Mouse (Mus musculus): ENCODE data around the gene Rnf183.
A peak's percentile ranks its signal among the peaks of the same experiment; 100 is the strongest.
"Not testable (repeated sequence)": the region's sequence is repeated elsewhere in the genome, so short reads cannot be mapped to it uniquely, and the experiment has no call there.

Rnf183 gene

GRCm38 (mm10) chr4:62435081-62435480 lies at the start of gene Rnf183:
Rnf183 (minus strand) TSS chr4:62435252.
- no peak for DNase-seq (ENCODE audit: low spot score in 2 of 2)

GRCm38 (mm10) chr4:62480709-62481605 lies 45.9 kb upstream of the Rnf183 start:
- no peak for DNase-seq (ENCODE audit: low spot score in 2 of 2)

- no peak for DNase-seq (ENCODE audit: low spot score in 2 of 2)
Observed at GRCm38 (mm10) chr4:62479937-62480708, 45.1 kb upstream of the Rnf183 start, which contains the start of gene Bspry. Bspry (plus strand) TSS chr4:62480053.

GRCm38 (mm10) chr4:62479593-62479936 lies 44.5 kb upstream of the Rnf183 start:
- not testable (repeated sequence) for DNase-seq (ENCODE audit: low spot score in 2 of 2)

GRCm38 (mm10) chr4:62477542-62478244 lies 42.6 kb upstream of the Rnf183 start:
- no peak for DNase-seq (ENCODE audit: low spot score in 2 of 2)

- no peak for DNase-seq (ENCODE audit: low spot score in 2 of 2)
Observed at GRCm38 (mm10) chr4:62475793-62476192, 40.7 kb upstream of the Rnf183 start.

- DNase-seq (ENCODE audit: low spot score in 2 of 2): no peak
Observed at GRCm38 (mm10) chr4:62475131-62475530, 40.1 kb upstream of the Rnf183 start.

- no peak for DNase-seq (ENCODE audit: low spot score in 2 of 2)
Observed at GRCm38 (mm10) chr4:62472071-62472470, 37.0 kb upstream of the Rnf183 start.

GRCm38 (mm10) chr4:62470598-62471051 lies 35.6 kb upstream of the Rnf183 start, which contains the start of gene Wdr31:
Wdr31 (minus strand) TSS chr4:62470896.
- DNase-seq (ENCODE audit: low spot score in 2 of 2): peak; percentile 59 to 79

- DNase-seq (ENCODE audit: low spot score in 2 of 2): no peak
Observed at GRCm38 (mm10) chr4:62468158-62468557, 33.1 kb upstream of the Rnf183 start.

GRCm38 (mm10) chr4:62463124-62463523 lies 28.1 kb upstream of the Rnf183 start:
- DNase-seq (ENCODE audit: low spot score in 2 of 2): no peak

GRCm38 (mm10) chr4:62460348-62460747 lies 25.3 kb upstream of the Rnf183 start:
- DNase-seq (ENCODE audit: low spot score in 2 of 2): no peak

- DNase-seq (ENCODE audit: low spot score in 2 of 2): peak; percentile 20 to 26
Observed at GRCm38 (mm10) chr4:62459081-62459480, 24.0 kb upstream of the Rnf183 start.

GRCm38 (mm10) chr4:62454995-62455394 lies 19.9 kb upstream of the Rnf183 start:
- DNase-seq (ENCODE audit: low spot score in 2 of 2): peak in 1 of 2 experiments; percentile 29

- DNase-seq (ENCODE audit: low spot score in 2 of 2): no peak
Observed at GRCm38 (mm10) chr4:62440986-62441385, 5.9 kb upstream of the Rnf183 start.

- no peak for DNase-seq (ENCODE audit: low spot score in 2 of 2)
Observed at GRCm38 (mm10) chr4:62440544-62440943, 5.5 kb upstream of the Rnf183 start.

GRCm38 (mm10) chr4:62439793-62440192 lies 4.7 kb upstream of the Rnf183 start:
- DNase-seq (ENCODE audit: low spot score in 2 of 2): no peak

- no peak for DNase-seq (ENCODE audit: low spot score in 2 of 2)
Observed at GRCm38 (mm10) chr4:62437871-62438270, 2.8 kb upstream of the Rnf183 start.

GRCm38 (mm10) chr4:62437256-62437778 lies 2.3 kb upstream of the Rnf183 start:
- DNase-seq (ENCODE audit: low spot score in 2 of 2): no peak

GRCm38 (mm10) chr4:62433939-62434870 lies 847 bp downstream of the Rnf183 start:
- no peak for DNase-seq (ENCODE audit: low spot score in 2 of 2)

GRCm38 (mm10) chr4:62431522-62431921 lies 3.5 kb downstream of the Rnf183 start:
- DNase-seq (ENCODE audit: low spot score in 2 of 2): no peak
